Mouse (Mus musculus) bone marrow, adult 2 months (tissue): Measurements from ENCODE around the gene St6galnac1. TPM values are rescaled to one million over a fixed set of nuclear protein-coding genes. Genes with fewer than 3 reads are reported as not detected.

ENCODE experiments used
- H3K27ac ChIP-seq: fragments of 200-500 bp; 2 replicates; pipeline ENCODE4 v1.5.1; 2012; ENCODE audit warnings: low read depth, mild to moderate bottlenecking, control low read depth, inconsistent platforms, low read length; ENCODE audit not compliant: control insufficient read depth, poor library complexity, insufficient read depth
- H3K4me1 ChIP-seq: fragments of 200-500 bp; 2 replicates; pipeline ENCODE4 v1.6.1; 2011; ENCODE audit warnings: low read length; ENCODE audit not compliant: control insufficient read depth, insufficient read depth
- H3K4me3 ChIP-seq: fragments of 200-500 bp; replicated peaks from 2 replicates; pipeline ENCODE3; 2011; ENCODE audit warnings: mild to moderate bottlenecking, low read depth, low read length, control low read depth; ENCODE audit not compliant: control insufficient read depth
- CTCF ChIP-seq: fragments of 200-500 bp; IDR thresholded peaks from 2 replicates; pipeline ENCODE4 v1.5.1; 2011; ENCODE audit warnings: low read length, control low read depth; ENCODE audit not compliant: control insufficient read depth, insufficient read depth
- POLR2A ChIP-seq: fragments of 200-500 bp; IDR thresholded peaks from 2 replicates; pipeline ENCODE4 v1.6.1; 2011; ENCODE audit warnings: low read depth, mild to moderate bottlenecking, control low read depth, low read length, borderline replicate concordance; ENCODE audit not compliant: control insufficient read depth
- WGBS: fragments of 180-500 bp; shearing (Covaris S2); methylation state at CpG from one replicate; pipeline ENCODE4 v1.1.7; 2018; 5-methylcytosine and 5-hydroxymethylcytosine counted together
- polyA plus RNA-seq: library from polyadenylated mRNA; stranded (reverse); fragments of >200 nt; gene quantifications from 2 replicates; pipeline ENCODE4 v1.2.4, GENCODE M21; 2011; ENCODE audit warnings: low replicate concordance; ENCODE audit not compliant: missing spikeins, insufficient read depth, insufficient read length

Gene St6galnac1
- polyA plus RNA-seq, 1 experiment = not detected

DNA sequence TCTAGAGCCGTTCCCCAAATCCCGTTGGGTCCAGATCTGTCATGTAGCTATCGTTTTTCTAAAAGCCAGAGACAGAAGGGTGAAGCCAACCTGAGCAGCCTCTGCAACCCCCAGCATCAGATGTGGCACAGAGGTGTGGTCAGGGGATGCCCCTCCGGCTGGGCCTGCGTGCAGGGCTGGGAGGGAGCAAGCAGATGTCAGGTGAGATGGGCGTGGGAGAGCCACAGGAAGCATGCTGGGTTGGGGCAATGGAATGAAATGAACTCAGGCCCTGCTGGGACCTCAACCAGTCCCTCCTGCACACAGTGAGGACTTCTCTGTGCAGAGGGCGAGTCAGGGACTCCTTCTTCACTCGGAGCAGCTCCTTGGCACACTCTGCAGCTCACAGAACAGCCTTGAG is 34.2 kb upstream of the St6galnac1 start:
- no peaks in the 10 kb centered on the region for H3K4me1 ChIP-seq
- no peak for TF ChIP-seq POLR2A
- TF ChIP-seq CTCF = no peak
- WGBS = 70% methylated on average over 8 of the region's 8 CpGs

GRCm38 (mm10) chr11:116808811-116809395 is 33.6 kb upstream of the St6galnac1 start:
- Histone ChIP-seq H3K27ac (no peak overlapping the region), H3K4me3 (no peak overlapping the region), H3K4me1 (no peaks in the 10 kb centered on the region)
- TF ChIP-seq CTCF (no peak), POLR2A (no peak)
- 80% methylated on average over 11 of the region's 11 CpGs for WGBS

More for the DNA sequence above, 34.2 kb upstream of the St6galnac1 start:
- Histone ChIP-seq H3K4me3 (no peak overlapping the region), H3K27ac (no peak overlapping the region)

- 30% methylated on average over 7 of the region's 7 CpGs for WGBS
- H3K4me1 ChIP-seq = no peaks in the 10 kb centered on the region
- peak; percentile 86 for TF ChIP-seq CTCF
- no peak for TF ChIP-seq POLR2A
- no peak overlapping the region for H3K4me3 ChIP-seq
- no peak overlapping the region for H3K27ac ChIP-seq
Measured at GRCm38 (mm10) chr11:116807938-116808606, 32.8 kb upstream of the St6galnac1 start.

- 41% methylated on average over 3 of the region's 3 CpGs for WGBS
- Histone ChIP-seq H3K4me3 (no peak overlapping the region), H3K27ac (no peak overlapping the region), H3K4me1 (no peaks in the 10 kb centered on the region)
- TF ChIP-seq CTCF (no peak), POLR2A (no peak)
Measured at GRCm38 (mm10) chr11:116807526-116807925, 32.2 kb upstream of the St6galnac1 start.

DNA sequence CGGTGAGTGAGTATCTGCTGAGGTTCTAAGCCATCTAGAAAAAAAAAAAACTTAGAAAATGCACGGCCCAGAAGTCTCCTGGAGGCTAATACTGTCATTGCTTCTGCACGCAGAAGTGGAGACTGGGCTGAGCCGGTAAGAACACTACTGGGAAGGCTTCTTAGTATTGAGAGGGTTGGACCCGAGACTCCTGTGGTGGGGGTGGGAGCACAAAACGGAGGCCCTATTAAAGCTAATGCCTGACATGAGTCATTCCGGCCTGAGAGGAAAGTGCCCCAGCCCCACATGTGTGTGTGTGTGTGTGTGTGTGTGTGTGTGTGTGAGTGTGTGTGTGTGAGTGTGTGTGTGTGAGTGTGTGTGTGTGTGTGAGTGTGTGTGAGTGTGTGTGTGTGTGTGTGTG is 31.8 kb upstream of the St6galnac1 start:
- Histone ChIP-seq H3K4me1 (no peaks in the 10 kb centered on the region), H3K4me3 (no peak overlapping the region), H3K27ac (no peak overlapping the region)
- TF ChIP-seq CTCF = no peak
- TF ChIP-seq POLR2A = no peak
- WGBS = 48% methylated on average over 7 of the region's 7 CpGs

- no peak overlapping the region for H3K27ac ChIP-seq
- TF ChIP-seq POLR2A = no peak
- no peak for TF ChIP-seq CTCF
- no peak overlapping the region for H3K4me3 ChIP-seq
- WGBS = 75% methylated on average over 15 of the region's 15 CpGs
- no peaks in the 10 kb centered on the region for H3K4me1 ChIP-seq
Measured at GRCm38 (mm10) chr11:116806136-116807071, 31.1 kb upstream of the St6galnac1 start.

DNA sequence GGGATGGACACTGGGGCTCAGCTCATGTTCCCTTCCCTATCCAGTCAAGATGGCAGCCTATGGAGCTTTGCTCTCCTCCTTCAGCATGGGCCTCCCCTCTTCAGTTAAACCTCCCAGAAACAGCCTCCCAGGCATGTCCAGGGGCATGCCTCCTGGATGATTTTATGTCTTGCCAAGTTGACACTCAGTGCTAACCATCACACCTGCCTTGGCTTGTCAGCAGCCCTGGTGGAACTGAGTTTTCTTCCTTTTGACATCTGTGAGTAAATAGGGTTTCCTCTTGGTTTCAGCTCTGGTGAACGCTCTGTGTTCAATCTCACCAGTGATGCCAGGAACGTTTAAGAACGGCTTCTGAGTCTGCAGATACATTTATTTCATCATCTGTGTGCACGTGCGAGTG is 27.4 kb upstream of the St6galnac1 start:
- no peak overlapping the region for H3K4me3 ChIP-seq
- no peaks in the 10 kb centered on the region for H3K4me1 ChIP-seq
- 58% methylated on average over 5 of the region's 5 CpGs for WGBS
- no peak overlapping the region for H3K27ac ChIP-seq
- TF ChIP-seq POLR2A (no peak), CTCF (no peak)

GRCm38 (mm10) chr11:116801106-116801505 is 25.8 kb upstream of the St6galnac1 start:
- TF ChIP-seq POLR2A (no peak), CTCF (no peak)
- Histone ChIP-seq H3K27ac (no peak overlapping the region), H3K4me1 (no peaks in the 10 kb centered on the region), H3K4me3 (no peak overlapping the region)
- 62% methylated on average over 5 of the region's 5 CpGs for WGBS
